Mouse (Mus musculus) cortical plate, adult 2 months (tissue): ENCODE measurements around the gene Nudt14.

ENCODE experiments used
- CTCF ChIP-seq: fragments of 200-500 bp; IDR thresholded peaks from 2 replicates; pipeline ENCODE4 v1.5.1; 2011; ENCODE audit warnings: mild to moderate bottlenecking, control low read depth, low read length; ENCODE audit not compliant: insufficient read depth; ENCODE audit errors: extremely low read depth
- POLR2A ChIP-seq: fragments of 200-500 bp; IDR thresholded peaks from 2 replicates; pipeline ENCODE4 v1.6.1; 2011; ENCODE audit warnings: mild to moderate bottlenecking, low read length, control low read depth; ENCODE audit not compliant: insufficient read depth; ENCODE audit errors: extremely low read depth

GRCm38 (mm10) chr12:112951150-112951842, 9.4 kb upstream of the Nudt14 start:
- TF ChIP-seq CTCF (no peak), POLR2A (no peak)
